Mouse (Mus musculus) G1E (cell line): ENCODE results near the gene Trappc10.

ENCODE experiments used
- CTCF ChIP-seq: IDR thresholded peaks from 2 replicates; pipeline ENCODE4 v1.5.1; 2012; ENCODE audit warnings: low read depth, low read length, inconsistent platforms, mixed read lengths
- GATA1 ChIP-seq: IDR thresholded peaks from 2 replicates; pipeline ENCODE4 v1.6.1; 2012; ENCODE audit warnings: borderline replicate concordance, low read length, inconsistent platforms, mixed read lengths
- POLR2AphosphoS5 ChIP-seq: IDR thresholded peaks from 2 replicates; pipeline ENCODE4 v1.6.1; 2012; ENCODE audit warnings: low read depth, low read length, inconsistent platforms; ENCODE audit not compliant: insufficient replicate concordance

DNA sequence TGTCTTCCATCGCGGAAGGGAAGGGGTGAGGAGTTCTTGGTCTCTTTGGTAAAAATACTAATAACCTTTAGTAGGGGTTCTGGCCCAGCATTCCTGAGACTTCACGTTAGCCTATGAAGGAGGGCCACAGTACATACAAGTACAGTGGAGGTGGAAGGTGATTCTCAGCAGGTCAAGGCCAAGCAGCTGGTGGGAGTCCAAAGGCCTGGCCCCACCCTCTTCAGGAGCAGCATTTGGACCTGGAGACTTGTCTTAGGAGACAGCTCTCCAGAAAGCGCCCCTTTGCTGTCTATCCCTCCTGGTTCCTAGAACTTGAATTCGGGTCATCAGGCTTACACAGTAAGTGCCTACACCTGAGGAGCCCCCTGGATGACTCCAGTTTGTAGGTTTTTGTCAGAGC, 11.3 kb downstream of the Trappc10 start:
- TF ChIP-seq GATA1 = no peak
- no peak for TF ChIP-seq POLR2AphosphoS5
- no peak for TF ChIP-seq CTCF
